Mouse (Mus musculus) embryonic facial prominence, embryonic 15.5 days (tissue): ENCODE measurements around the gene Fosb. TPM values are rescaled to one million over a fixed set of nuclear protein-coding genes. Genes with fewer than 3 reads are reported as not detected.

Experiments
- ATAC-seq: fragments of 200-750 bp; cut with Nextera tagmentation; 2 replicates; pipeline ENCODE4 v1.8.0; 2017; ENCODE audit warnings: low read depth, moderate TSS enrichment; ENCODE audit not compliant: insufficient number of reproducible peaks, low FRiP score, low TSS enrichment
- H3K27ac ChIP-seq: fragments of 300-500 bp; sonication (generic); replicated peaks from 2 replicates; pipeline ENCODE4 v1.5.1; 2015; ENCODE audit warnings: mild to moderate bottlenecking, inconsistent platforms
- H3K27me3 ChIP-seq: fragments of 300-500 bp; sonication (generic); 2 replicates; pipeline ENCODE4 v1.6.1; 2015; ENCODE audit warnings: inconsistent platforms
- H3K36me3 ChIP-seq: fragments of 300-500 bp; sonication (generic); 2 replicates; pipeline ENCODE4 v1.6.1; 2015; ENCODE audit warnings: mild to moderate bottlenecking, inconsistent platforms
- H3K4me1 ChIP-seq: fragments of 300-500 bp; sonication (generic); 2 replicates; pipeline ENCODE4 v1.6.1; 2015; ENCODE audit warnings: inconsistent platforms
- H3K4me2 ChIP-seq: fragments of 300-500 bp; sonication (generic); replicated peaks from 2 replicates; pipeline ENCODE4 v1.6.1; 2015; ENCODE audit warnings: mild to moderate bottlenecking, inconsistent platforms
- H3K4me3 ChIP-seq: fragments of 300-500 bp; sonication (generic); replicated peaks from 2 replicates; pipeline ENCODE4 v1.5.1; 2015; ENCODE audit warnings: mild to moderate bottlenecking, inconsistent platforms
- H3K9ac ChIP-seq: fragments of 300-500 bp; sonication (generic); 2 replicates; pipeline ENCODE4 v1.6.1; 2015; ENCODE audit warnings: inconsistent platforms
- H3K9me3 ChIP-seq: fragments of 300-500 bp; sonication (generic); replicated peaks from 2 replicates; pipeline ENCODE4 v1.6.1; 2016; ENCODE audit warnings: inconsistent platforms
- WGBS: fragments of 180-500 bp; shearing (Covaris S2); methylation state at CpG from one replicate; pipeline ENCODE4 v1.1.7; 2015; 5-methylcytosine and 5-hydroxymethylcytosine counted together
- polyA plus RNA-seq: library from polyadenylated mRNA; unstranded; fragments of >200 nt; fragmentation: Nextera tagmentation; extraction: Ambion mirVana; gene quantifications from 2 replicates; pipeline ENCODE4 v1.2.1, GENCODE M21; 2015

Fosb gene
- polyA plus RNA-seq, 1 experiment from 2014 or later: 0.69 TPM

GRCm38 (mm10) chr7:19344237-19344847, 34.5 kb upstream of the Fosb start, which contains the start of gene Ercc1:
TSS of gene Ercc1 (plus strand) at chr7:19344778.
- H3K27me3 ChIP-seq: peaks cover 11% of the 10 kb centered on the region; the same call in 1 of the 2 replicates
- 26% methylated on average over 12 of the region's 12 CpGs for WGBS
- H3K36me3 ChIP-seq: peaks cover 15% of the 10 kb centered on the region
- H3K4me2 ChIP-seq: peak within 1 kb of the TSS; percentile 85
- peak within 1 kb of the TSS; percentile 89 for H3K27ac ChIP-seq
- peak within 1 kb of the TSS; percentile 36 for H3K9ac ChIP-seq
- peaks cover 39% of the 10 kb centered on the region for H3K4me1 ChIP-seq
- no peak for ATAC-seq
- peak within 1 kb of the TSS; percentile 62 for H3K4me3 ChIP-seq
- no peaks in the 10 kb centered on the region for H3K9me3 ChIP-seq

DNA sequence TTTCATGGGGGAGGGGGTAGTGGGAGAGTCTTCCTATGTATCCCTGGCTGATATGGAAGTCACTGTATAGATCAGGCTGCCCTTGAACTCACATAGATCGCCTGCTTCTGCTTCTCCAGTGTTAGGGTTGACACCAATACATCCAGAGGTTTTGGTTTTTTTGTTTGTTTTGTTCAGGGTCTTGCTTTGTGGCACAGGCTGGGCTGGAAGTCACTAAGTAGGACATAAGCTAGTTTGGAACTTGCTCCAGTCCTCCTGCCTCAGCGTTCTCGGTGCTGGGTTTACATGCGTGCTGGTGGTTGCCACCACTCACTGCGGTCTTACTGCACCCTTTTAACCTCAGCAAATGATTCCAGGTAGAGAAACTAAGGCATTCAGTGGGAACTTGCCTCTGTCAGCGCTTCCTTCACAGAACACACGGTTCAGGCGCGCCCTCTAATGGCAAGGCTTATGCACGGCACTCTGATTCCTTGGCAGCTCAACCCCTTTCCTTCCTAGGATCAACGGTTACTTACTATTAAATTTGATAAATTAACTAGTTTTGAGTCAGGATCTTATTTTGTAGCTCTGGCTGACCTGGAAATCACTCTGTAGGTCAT, 33.5 kb upstream of the Fosb start:
- Histone ChIP-seq H3K9me3 (no peaks in the 10 kb centered on the region), H3K4me1 (peaks cover 39% of the 10 kb centered on the region), H3K27ac (no peak overlapping the region), H3K4me3 (peak overlapping the region; percentile 49), H3K27me3 (peaks cover 11% of the 10 kb centered on the region; the same call in 1 of the 2 replicates), H3K4me2 (peak overlapping the region; percentile 91), H3K36me3 (peaks cover 4% of the 10 kb centered on the region), H3K9ac (no peak overlapping the region)
- ATAC-seq: no peak
- under 1% methylated on average over 11 of the region's 11 CpGs for WGBS

GRCm38 (mm10) chr7:19342481-19343027, 32.7 kb upstream of the Fosb start:
- H3K4me1 ChIP-seq: peaks cover 39% of the 10 kb centered on the region

GRCm38 (mm10) chr7:19341761-19342409, 32.0 kb upstream of the Fosb start:
- peak overlapping the region; percentile 49 for H3K4me3 ChIP-seq
- H3K4me2 ChIP-seq: peak overlapping the region; percentile 91
- no peaks in the 10 kb centered on the region for H3K36me3 ChIP-seq
- no peak overlapping the region; the same call in 1 of the 2 replicates for H3K27ac ChIP-seq
- ATAC-seq: peak; percentile 21; the same call in 1 of the 2 replicates
- H3K4me1 ChIP-seq: peaks cover 39% of the 10 kb centered on the region
- peaks cover 11% of the 10 kb centered on the region; the same call in 1 of the 2 replicates for H3K27me3 ChIP-seq
- peak overlapping the region; percentile 39 for H3K9ac ChIP-seq
- no peaks in the 10 kb centered on the region for H3K9me3 ChIP-seq
- 1% methylated on average over 41 of the region's 41 CpGs for WGBS

More at GRCm38 (mm10) chr7:19342481-19343027, 32.7 kb upstream of the Fosb start:
- H3K27ac ChIP-seq: no peak overlapping the region; the same call in 1 of the 2 replicates
- peak overlapping the region; percentile 49 for H3K4me3 ChIP-seq
- peak overlapping the region; percentile 91 for H3K4me2 ChIP-seq
- under 1% methylated on average over 27 of the region's 27 CpGs for WGBS
- H3K27me3 ChIP-seq: peaks cover 11% of the 10 kb centered on the region; the same call in 1 of the 2 replicates
- H3K36me3 ChIP-seq: no peaks in the 10 kb centered on the region
- peak overlapping the region; percentile 39 for H3K9ac ChIP-seq
- ATAC-seq: no peak
- no peaks in the 10 kb centered on the region for H3K9me3 ChIP-seq

DNA sequence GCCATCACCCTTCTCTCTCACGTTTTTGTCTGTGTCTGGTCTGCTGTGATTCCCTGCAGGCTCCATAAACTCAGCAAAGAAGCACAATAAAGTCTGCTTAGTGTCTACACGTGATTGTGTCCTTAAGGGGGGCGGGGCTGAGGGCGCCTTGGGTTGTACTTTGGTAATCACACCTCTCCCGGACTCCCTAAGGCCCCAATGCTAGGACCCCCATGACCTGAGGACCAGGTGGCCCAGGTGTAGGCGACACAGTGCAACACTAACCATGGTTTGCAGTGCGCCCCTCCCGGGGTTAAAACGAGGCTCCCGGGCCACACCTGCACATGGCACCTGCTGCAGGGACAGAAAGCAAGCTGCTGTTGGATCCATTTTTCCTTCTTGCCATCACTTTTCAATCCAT, 31.4 kb upstream of the Fosb start:
- ATAC-seq: no peak
- no peak overlapping the region for H3K9ac ChIP-seq
- no peaks in the 10 kb centered on the region for H3K36me3 ChIP-seq
- H3K4me1 ChIP-seq: peaks cover 39% of the 10 kb centered on the region
- no peak overlapping the region for H3K27ac ChIP-seq
- H3K4me3 ChIP-seq: no peak overlapping the region
- H3K9me3 ChIP-seq: no peaks in the 10 kb centered on the region
- H3K4me2 ChIP-seq: peak overlapping the region; percentile 91
- 22% methylated on average over 10 of the region's 10 CpGs for WGBS
- H3K27me3 ChIP-seq: peaks cover 11% of the 10 kb centered on the region; the same call in 1 of the 2 replicates

DNA sequence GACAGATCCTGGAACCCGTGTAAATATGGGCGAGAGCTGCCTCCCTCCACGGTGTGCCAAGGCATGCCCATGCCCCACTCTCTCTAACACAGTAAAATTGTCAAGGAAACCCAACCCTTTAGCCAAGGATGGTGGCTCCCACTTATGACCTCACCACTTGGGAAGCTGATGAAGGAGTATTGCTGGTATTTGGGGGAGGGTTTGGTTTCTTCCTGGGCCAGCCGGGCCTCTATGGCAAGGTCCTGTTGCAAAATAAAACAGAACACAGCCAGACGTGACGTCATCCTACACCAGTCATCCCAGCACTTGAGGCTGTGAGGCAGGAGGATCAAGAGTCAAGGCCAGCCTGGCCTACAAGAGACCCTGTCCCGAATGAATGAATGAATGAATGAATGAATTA, 28.7 kb upstream of the Fosb start:
- Histone ChIP-seq H3K4me3 (no peak overlapping the region), H3K36me3 (no peaks in the 10 kb centered on the region), H3K27ac (no peak overlapping the region), H3K4me1 (peaks cover 23% of the 10 kb centered on the region), H3K9ac (no peak overlapping the region), H3K4me2 (no peak overlapping the region), H3K9me3 (no peaks in the 10 kb centered on the region), H3K27me3 (peaks cover 11% of the 10 kb centered on the region; the same call in 1 of the 2 replicates)
- ATAC-seq: no peak
- WGBS: 61% methylated on average over 7 of the region's 7 CpGs

DNA sequence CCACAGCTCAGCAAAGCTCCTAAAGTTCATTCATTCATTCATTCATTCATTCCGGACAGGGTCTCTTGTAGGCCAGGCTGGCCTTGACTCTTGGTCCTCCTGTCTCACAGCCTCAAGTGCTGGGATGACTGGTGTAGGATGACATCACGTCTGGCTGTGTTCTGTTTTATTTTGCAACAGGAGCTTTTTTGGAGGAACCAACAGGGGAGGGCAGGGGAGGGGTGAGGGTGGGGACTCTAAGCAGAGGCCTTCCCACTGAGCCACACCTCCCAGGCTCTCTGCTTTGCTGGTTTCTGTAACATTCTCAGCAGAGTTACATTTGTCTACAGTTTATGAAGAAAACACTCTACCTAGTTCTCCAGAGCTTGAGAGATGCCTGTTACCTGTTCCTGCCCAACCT, 28.2 kb upstream of the Fosb start:
- Histone ChIP-seq H3K4me1 (peaks cover 20% of the 10 kb centered on the region), H3K27me3 (peaks cover 11% of the 10 kb centered on the region; the same call in 1 of the 2 replicates), H3K36me3 (no peaks in the 10 kb centered on the region), H3K9ac (no peak overlapping the region), H3K4me3 (no peak overlapping the region), H3K9me3 (no peaks in the 10 kb centered on the region), H3K4me2 (no peak overlapping the region), H3K27ac (no peak overlapping the region)
- ATAC-seq: no peak
- WGBS: 54% methylated on average over 2 of the region's 2 CpGs

GRCm38 (mm10) chr7:19337122-19337521, 27.3 kb upstream of the Fosb start:
- no peak overlapping the region for H3K27ac ChIP-seq
- no peaks in the 10 kb centered on the region for H3K9me3 ChIP-seq
- no peaks in the 10 kb centered on the region for H3K36me3 ChIP-seq
- WGBS: 59% methylated on average over 10 of the region's 10 CpGs
- peaks cover 10% of the 10 kb centered on the region; the same call in 1 of the 2 replicates for H3K27me3 ChIP-seq
- H3K9ac ChIP-seq: no peak overlapping the region
- no peak overlapping the region for H3K4me2 ChIP-seq
- ATAC-seq: no peak
- no peak overlapping the region for H3K4me3 ChIP-seq
- H3K4me1 ChIP-seq: peaks cover 15% of the 10 kb centered on the region

DNA sequence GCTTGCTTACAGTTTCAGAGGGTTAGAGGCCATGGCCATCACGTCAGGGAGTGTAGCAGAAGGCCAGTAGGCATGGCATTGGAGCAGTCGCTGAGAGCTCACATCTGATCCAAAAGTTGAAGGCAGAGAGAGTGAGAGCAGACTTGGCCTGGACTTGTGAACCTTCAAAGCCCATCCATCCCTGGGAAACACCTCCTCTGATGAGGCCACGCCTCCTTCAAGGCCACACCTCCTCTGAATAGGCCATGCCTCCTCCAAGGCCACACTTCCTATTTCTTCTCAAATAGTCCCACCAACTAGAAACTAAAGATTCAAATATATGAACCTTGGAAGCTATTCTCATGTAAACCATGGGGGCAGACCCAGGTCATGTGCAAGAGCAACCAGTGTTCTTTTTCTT, 25.7 kb upstream of the Fosb start:
- WGBS: 35% methylated on average over 3 of the region's 3 CpGs
- Histone ChIP-seq H3K4me1 (peaks cover 5% of the 10 kb centered on the region; the same call in 1 of the 2 replicates), H3K27me3 (no peaks in the 10 kb centered on the region), H3K4me2 (no peak overlapping the region), H3K4me3 (no peak overlapping the region), H3K36me3 (no peaks in the 10 kb centered on the region), H3K9ac (no peak overlapping the region), H3K9me3 (no peaks in the 10 kb centered on the region), H3K27ac (no peak overlapping the region)
- ATAC-seq: no peak

- no peaks in the 10 kb centered on the region for H3K36me3 ChIP-seq
- peak overlapping the region; percentile 61 for H3K4me3 ChIP-seq
- WGBS: 1% methylated on average over 52 of the region's 52 CpGs
- H3K4me2 ChIP-seq: peak overlapping the region; percentile 88
- peak overlapping the region; percentile 58 for H3K27ac ChIP-seq
- H3K4me1 ChIP-seq: peaks cover 7% of the 10 kb centered on the region; the same call in 1 of the 2 replicates
- no peaks in the 10 kb centered on the region for H3K9me3 ChIP-seq
- H3K27me3 ChIP-seq: no peaks in the 10 kb centered on the region
- H3K9ac ChIP-seq: peak overlapping the region; percentile 74
- ATAC-seq: peak; percentile 64; the same call in 1 of the 2 replicates
These were observed 23.0 kb upstream of the Fosb start for GRCm38 (mm10) chr7:19332709-19333352.
